Mouse (Mus musculus) midbrain, postnatal 0 days (tissue): Measurements from ENCODE around the gene Gm49776. TPM values are rescaled to one million over a fixed set of nuclear protein-coding genes. Genes with fewer than 3 reads are reported as not detected.

ENCODE experiments used
- ATAC-seq: fragments of 200-750 bp; cut with Nextera tagmentation; 2 replicates; pipeline ENCODE4 v1.8.0; 2017; ENCODE audit warnings: moderate number of reproducible peaks, mild to moderate bottlenecking, moderate TSS enrichment, moderate library complexity; ENCODE audit not compliant: low FRiP score
- DNase-seq: peaks from one replicate; pipeline ENCODE4 v3.0.0-alpha.2; 2015; ENCODE audit warnings: low spot score
- H3K27ac ChIP-seq: fragments of 300-500 bp; sonication (generic); 2 replicates; pipeline ENCODE4 v1.5.1; 2014; ENCODE audit warnings: low read depth, mild to moderate bottlenecking, low read length, mixed read lengths
- H3K27me3 ChIP-seq: fragments of 300-500 bp; sonication (generic); 2 replicates; pipeline ENCODE4 v1.6.1; 2014; ENCODE audit warnings: low read length, control low read depth, mixed read lengths; ENCODE audit not compliant: insufficient read depth
- H3K36me3 ChIP-seq: fragments of 300-500 bp; sonication (generic); 2 replicates; pipeline ENCODE4 v1.6.1; 2014; ENCODE audit warnings: low read length, control low read depth, mixed read lengths; ENCODE audit not compliant: insufficient read depth
- H3K4me1 ChIP-seq: fragments of 300-500 bp; sonication (generic); 2 replicates; pipeline ENCODE4 v1.6.1; 2014; ENCODE audit warnings: mild to moderate bottlenecking, control low read depth, antibody characterized with exemption, low read length, mixed read lengths; ENCODE audit not compliant: insufficient read depth
- H3K4me2 ChIP-seq: fragments of 300-500 bp; sonication (generic); 2 replicates; pipeline ENCODE4 v1.6.1; 2014; ENCODE audit warnings: low read depth, mild to moderate bottlenecking, low read length, mixed read lengths; ENCODE audit not compliant: poor library complexity, severe bottlenecking
- H3K4me3 ChIP-seq: fragments of 300-500 bp; sonication (generic); 2 replicates; pipeline ENCODE4 v1.5.1; 2014; ENCODE audit warnings: low read depth, mild to moderate bottlenecking, low read length, moderate library complexity
- H3K9ac ChIP-seq: fragments of 300-500 bp; sonication (generic); replicated peaks from 2 replicates; pipeline ENCODE4 v1.6.1; 2014; ENCODE audit warnings: mild to moderate bottlenecking, low read length, moderate library complexity, mixed read lengths; ENCODE audit not compliant: poor library complexity, severe bottlenecking
- H3K9me3 ChIP-seq: fragments of 300-500 bp; sonication (generic); 2 replicates; pipeline ENCODE4 v1.6.1; 2016; ENCODE audit warnings: low read length, control low read depth
- CTCF ChIP-seq: IDR thresholded peaks from 2 replicates; pipeline ENCODE4 v1.5.1; 2016; ENCODE audit warnings: antibody characterized with exemption, mild to moderate bottlenecking
- WGBS: fragments of 180-500 bp; shearing (Covaris S2); extraction: QIAGEN DNeasy Blood & Tissue Kit; methylation state at CpG from one replicate; pipeline ENCODE4 v1.1.7; 2014; 5-methylcytosine and 5-hydroxymethylcytosine counted together
- polyA plus RNA-seq: library from polyadenylated mRNA; unstranded; fragments of >200 nt; fragmentation: Nextera tagmentation; extraction: Ambion mirVana; gene quantifications from 2 replicates; pipeline ENCODE4 v1.2.1, GENCODE M21; 2015
- total RNA-seq: library from RNA; depleted of rRNA; stranded (reverse); fragments of >200 nt; gene quantifications from 2 replicates; pipeline ENCODE4 v1.2.3, GENCODE M21; 2014

Gene Gm49776
- total and polyA plus RNA-seq, 2 experiments from 2014 or later, result 1.3 TPM; not detected in 1

DNA sequence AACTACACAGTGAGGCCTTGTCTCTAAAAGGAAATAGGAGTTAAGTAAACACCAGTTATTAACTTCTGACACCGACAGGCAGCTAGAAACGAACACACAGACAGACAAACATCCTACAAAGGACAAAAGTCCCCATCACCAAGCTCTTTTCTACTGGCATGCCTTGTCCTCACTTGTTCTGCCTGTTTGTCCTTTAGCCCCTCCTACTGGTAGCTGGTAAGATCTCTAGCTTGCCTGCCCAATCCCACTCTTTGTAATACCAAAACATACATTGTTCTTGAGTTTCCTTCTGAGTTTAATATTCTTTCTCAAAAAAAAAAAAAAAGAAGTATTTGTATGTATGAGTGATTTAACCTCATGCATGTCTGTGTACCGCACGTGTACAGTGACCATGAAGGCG lies 10.1 kb upstream of the Gm49776 start:
- H3K4me3 ChIP-seq, result no peak overlapping the region
- peak; percentile 49 for TF ChIP-seq CTCF
- ATAC-seq (no peak), DNase-seq (no peak)
- no peaks in the 10 kb centered on the region for H3K4me1 ChIP-seq
- H3K9me3 ChIP-seq, result no peaks in the 10 kb centered on the region
- 88% methylated on average over 5 of the region's 5 CpGs for WGBS
- H3K36me3 ChIP-seq, result peaks cover 47% of the 10 kb centered on the region
- no peak overlapping the region for H3K27ac ChIP-seq
- no peak overlapping the region for H3K9ac ChIP-seq
- no peak overlapping the region for H3K4me2 ChIP-seq
- no peaks in the 10 kb centered on the region for H3K27me3 ChIP-seq

DNA sequence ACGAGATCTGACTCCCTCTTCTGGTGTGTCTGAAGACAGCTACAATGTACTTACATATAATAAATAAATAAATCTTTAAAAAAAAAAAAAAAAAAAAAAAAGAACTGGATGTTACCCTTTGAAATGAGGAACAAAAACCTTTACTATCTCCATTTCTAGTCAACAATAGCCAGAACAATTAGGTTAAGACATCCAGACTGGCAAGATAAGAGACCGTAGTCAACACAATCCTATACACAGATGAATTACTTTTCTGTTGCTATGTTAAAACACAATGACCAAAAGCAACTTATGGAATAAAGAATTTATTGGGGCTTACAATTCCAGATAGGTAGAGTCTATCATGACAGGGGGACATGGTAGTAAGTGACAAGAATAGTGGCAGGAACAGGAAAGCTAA lies 6.9 kb upstream of the Gm49776 start:
- no peak for TF ChIP-seq CTCF
- H3K27ac ChIP-seq, result no peak overlapping the region
- no peak overlapping the region for H3K9ac ChIP-seq
- no peaks in the 10 kb centered on the region for H3K4me1 ChIP-seq
- no peak overlapping the region for H3K4me2 ChIP-seq
- ATAC-seq (no peak), DNase-seq (no peak)
- H3K27me3 ChIP-seq, result no peaks in the 10 kb centered on the region
- no peak overlapping the region for H3K4me3 ChIP-seq
- H3K36me3 ChIP-seq, result peaks cover 34% of the 10 kb centered on the region
- H3K9me3 ChIP-seq, result no peaks in the 10 kb centered on the region
- WGBS, result 68% methylated on average over 2 of the region's 2 CpGs

DNA sequence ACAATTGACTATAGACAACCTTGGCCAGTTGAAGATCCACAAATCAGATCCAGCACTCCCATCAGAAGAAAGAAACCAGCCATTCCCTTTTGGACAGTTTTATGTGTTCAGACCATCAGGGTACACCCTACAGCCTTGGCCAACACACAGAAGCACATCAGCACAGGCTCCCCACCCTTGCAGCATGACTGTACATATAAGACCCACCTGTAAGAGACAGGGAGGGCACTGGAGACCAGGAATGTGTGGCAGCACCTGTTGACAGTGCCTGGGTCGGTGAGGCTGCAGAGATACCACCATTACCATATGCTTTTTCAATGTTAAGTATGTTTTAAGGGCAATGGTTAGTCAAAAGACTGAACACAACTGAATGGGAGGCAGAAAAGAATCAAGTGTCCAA lies 4.3 kb downstream of the Gm49776 start:
- no peak overlapping the region for H3K27ac ChIP-seq
- peaks cover 68% of the 10 kb centered on the region for H3K36me3 ChIP-seq
- no peak overlapping the region for H3K9ac ChIP-seq
- DNase-seq, result no peak
- peaks cover 10% of the 10 kb centered on the region for H3K4me1 ChIP-seq
- H3K4me3 ChIP-seq, result no peak overlapping the region
- H3K9me3 ChIP-seq, result no peaks in the 10 kb centered on the region
- TF ChIP-seq CTCF, result no peak
- no peaks in the 10 kb centered on the region for H3K27me3 ChIP-seq
- ATAC-seq, result no peak
- H3K4me2 ChIP-seq, result no peak overlapping the region
- 97% methylated on average over 1 of the region's 1 CpGs for WGBS

DNA sequence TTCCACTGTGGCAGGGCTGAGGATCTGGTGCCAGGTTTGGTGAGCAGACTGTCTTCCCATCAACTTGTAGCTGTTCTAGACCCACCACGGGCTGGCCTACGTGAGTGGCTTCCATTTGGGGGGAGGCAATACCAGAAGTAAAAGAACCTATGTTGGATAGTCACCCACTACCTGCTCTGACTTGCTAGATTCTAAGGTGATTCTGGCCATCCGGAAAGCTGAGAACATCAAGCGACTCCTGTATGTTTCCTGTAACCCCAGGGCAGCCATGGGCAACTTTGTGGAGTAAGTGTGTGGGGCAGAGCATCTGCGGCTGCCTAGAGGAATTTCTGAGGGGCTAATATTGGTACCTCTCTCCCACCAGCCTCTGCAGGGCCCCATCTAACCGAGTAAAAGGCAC lies 5.4 kb downstream of the Gm49776 start:
- Histone ChIP-seq H3K9ac (no peak overlapping the region), H3K27ac (no peak overlapping the region), H3K36me3 (peaks cover 60% of the 10 kb centered on the region), H3K4me3 (no peak overlapping the region), H3K9me3 (no peaks in the 10 kb centered on the region), H3K4me2 (no peak overlapping the region), H3K27me3 (no peaks in the 10 kb centered on the region), H3K4me1 (peaks cover 10% of the 10 kb centered on the region)
- TF ChIP-seq CTCF, result no peak
- no peak for DNase-seq
- no peak for ATAC-seq
- WGBS, result 86% methylated on average over 6 of the region's 6 CpGs

DNA sequence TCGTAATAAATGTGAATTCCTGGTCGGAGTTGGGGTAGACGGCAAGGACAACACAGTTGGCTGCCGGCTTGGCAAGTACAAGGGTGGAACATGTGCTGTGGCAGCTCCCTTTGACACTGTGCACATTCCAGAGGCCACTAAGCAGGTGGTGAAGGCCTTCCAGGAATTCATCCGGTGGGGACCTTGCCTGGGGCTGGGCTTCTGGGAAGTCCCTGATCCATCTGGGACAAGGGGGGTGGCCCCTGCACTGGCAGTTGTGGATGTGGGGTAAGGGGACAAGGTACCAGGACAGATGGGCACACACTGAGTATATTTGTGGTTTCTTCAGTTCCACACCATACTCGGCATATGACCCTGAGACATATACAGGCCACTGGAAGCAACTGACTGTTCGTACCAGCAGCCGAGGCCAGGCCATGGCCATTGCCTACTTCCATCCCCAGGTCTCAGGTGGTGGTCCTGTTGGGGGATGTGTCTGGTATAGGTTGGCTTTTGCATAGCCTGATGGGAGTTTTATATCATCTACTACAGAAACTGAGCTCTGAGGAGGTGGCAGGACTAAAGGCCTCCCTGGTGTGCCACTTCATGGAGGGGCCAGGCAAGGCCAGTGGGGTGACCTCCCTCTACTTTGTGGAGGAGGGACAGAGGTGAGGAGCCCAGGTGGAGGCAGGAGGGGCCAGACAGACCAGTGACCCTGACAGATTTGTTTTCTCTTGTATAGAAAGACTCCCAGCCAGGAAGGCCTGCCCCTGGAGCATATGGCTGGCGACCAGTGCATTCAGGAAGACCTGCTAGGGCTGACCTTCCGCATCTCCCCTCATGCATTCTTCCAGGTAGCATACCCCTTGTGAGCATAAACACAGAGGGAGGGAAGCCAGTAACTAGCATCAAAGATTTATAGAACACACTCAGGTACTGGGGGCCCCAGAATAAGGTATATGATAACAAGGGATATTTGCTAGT lies 7.0 kb downstream of the Gm49776 start:
- peaks cover 10% of the 10 kb centered on the region for H3K4me1 ChIP-seq
- no peak overlapping the region for H3K9ac ChIP-seq
- TF ChIP-seq CTCF, result no peak
- WGBS, result 57% methylated on average over 10 of the region's 10 CpGs
- no peak for DNase-seq
- peaks cover 45% of the 10 kb centered on the region for H3K36me3 ChIP-seq
- H3K27me3 ChIP-seq, result no peaks in the 10 kb centered on the region
- ATAC-seq, result no peak
- peak overlapping the region; percentile 12; the same call in 1 of the 2 replicates for H3K4me2 ChIP-seq
- no peak overlapping the region for H3K4me3 ChIP-seq
- no peak overlapping the region for H3K27ac ChIP-seq
- no peaks in the 10 kb centered on the region for H3K9me3 ChIP-seq

DNA sequence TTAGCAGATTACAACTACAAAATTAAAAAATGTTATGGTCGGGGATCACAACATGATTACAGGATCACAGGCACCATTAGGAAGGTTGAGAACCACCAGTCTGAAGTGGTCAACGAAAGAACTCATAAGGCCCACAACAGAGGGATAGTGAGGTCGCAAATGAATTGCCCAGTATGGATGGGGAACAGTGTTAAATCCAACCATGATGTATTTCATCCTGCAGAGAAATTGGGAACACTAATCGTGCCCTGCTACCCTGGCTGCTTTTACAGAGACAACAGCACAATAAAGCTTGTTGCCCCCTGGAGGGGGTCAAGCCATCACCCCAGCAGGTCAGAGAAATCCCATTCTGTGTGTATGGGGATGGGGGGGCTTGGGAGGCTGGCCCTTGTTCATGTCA lies 7.9 kb downstream of the Gm49776 start:
- no peak overlapping the region for H3K27ac ChIP-seq
- H3K4me3 ChIP-seq, result peak overlapping the region; percentile 93; the same call in 1 of the 2 replicates
- peak overlapping the region; percentile 74 for H3K4me2 ChIP-seq
- H3K9me3 ChIP-seq, result no peaks in the 10 kb centered on the region
- DNase-seq, result no peak
- peaks cover 47% of the 10 kb centered on the region for H3K36me3 ChIP-seq
- H3K9ac ChIP-seq, result no peak overlapping the region
- 48% methylated on average over 4 of the region's 4 CpGs for WGBS
- H3K27me3 ChIP-seq, result no peaks in the 10 kb centered on the region
- TF ChIP-seq CTCF, result no peak
- no peak for ATAC-seq
- H3K4me1 ChIP-seq, result peaks cover 10% of the 10 kb centered on the region
